Mouse (Mus musculus): ENCODE results near the gene Sdf2l1.
"Not testable (repeated sequence)": the region's sequence is repeated elsewhere in the genome, so short reads cannot be mapped to it uniquely, and the experiment has no call there.

Sdf2l1 gene

DNA sequence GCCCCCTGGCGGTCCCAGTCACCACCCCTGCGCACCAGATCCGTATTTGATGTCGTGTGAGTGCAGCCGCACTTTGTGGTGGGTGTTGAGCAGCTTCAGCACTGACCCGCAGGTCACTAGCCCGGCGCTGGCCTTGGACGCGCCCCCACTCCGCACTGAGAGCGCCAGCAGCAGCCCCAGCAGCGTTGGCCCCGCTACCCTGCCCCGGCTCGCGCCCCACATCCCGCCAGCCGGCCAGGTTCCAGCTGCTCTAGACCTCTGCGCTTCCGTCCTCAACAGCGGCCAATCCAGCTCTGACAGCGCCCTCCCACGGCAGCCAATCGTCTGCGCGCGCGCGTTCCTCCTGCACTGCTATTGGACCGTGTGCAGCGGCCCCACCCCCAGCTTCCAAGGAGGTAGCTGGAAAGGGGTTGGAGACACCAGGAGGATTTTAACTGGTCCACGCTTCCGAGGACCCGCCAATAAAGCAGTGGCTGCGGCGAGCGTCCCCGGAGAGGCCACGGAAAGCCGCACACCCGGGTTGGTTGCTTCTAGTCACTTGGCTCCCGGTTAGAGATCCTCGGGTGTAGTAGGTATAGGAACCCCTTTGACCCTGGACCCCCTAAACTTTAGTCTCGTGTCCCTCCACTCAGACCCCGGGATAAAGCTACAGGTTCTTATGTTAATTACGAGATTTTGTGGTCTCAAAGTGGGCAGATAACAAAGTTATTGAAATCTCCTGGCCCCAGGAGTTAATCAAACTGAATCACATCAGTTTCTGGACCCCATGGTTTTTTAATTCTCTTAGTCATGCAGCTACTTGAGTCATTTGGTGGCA, at the start of gene Sdf2l1:
TSS of gene Sdf2l1 (minus strand) at position 295 of the 817 bp plus-strand sequence.
- CTCF ChIA-PET = interaction anchor here (0.7 to 1.4 kb wide), 3 partner anchors 13 to 373 kb away, joined by 3 to 5 read pairs (median 4); partner anchors contain the start of gene Ppil2

DNA sequence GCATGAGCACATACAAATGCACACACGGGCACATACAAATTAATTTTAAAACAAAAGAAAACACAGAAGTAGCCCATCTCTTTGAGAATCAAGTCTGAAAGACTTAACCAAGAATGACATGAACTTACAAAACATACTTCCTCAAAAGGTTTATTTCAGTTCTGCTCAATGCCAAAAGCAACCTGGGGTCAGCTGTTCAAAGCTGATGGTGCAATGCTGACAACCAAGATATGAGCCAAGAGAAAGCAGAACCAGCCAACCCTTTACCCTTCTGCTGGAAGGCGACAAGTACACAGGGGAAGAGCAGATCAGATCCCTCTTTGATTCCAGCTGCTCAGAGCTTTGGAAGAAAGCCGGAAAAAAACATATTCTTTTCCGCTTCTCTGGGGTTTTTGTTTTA, 49.2 kb upstream of the Sdf2l1 start:
- CTCF ChIA-PET = no interaction called here

DNA sequence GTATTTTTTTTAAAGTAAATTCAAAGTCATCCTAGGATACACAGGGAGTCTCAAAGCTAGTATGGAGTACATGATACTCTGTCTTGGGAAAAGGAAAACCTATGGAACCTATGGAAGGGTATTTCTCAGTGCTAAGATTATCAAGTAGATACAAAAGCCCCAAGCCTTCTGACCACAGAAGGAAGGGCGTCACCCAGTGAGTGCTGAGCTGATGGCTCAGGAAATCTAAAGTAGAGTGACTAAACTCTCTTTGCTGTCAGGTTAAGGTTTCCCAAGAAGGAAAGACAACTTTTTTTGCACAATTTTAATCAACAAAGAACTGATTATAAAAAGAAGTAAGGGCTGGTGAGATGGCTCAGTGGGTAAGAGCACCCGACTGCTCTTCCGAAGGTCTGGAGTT, 47.5 kb upstream of the Sdf2l1 start:
- CTCF ChIA-PET = no interaction called here

DNA sequence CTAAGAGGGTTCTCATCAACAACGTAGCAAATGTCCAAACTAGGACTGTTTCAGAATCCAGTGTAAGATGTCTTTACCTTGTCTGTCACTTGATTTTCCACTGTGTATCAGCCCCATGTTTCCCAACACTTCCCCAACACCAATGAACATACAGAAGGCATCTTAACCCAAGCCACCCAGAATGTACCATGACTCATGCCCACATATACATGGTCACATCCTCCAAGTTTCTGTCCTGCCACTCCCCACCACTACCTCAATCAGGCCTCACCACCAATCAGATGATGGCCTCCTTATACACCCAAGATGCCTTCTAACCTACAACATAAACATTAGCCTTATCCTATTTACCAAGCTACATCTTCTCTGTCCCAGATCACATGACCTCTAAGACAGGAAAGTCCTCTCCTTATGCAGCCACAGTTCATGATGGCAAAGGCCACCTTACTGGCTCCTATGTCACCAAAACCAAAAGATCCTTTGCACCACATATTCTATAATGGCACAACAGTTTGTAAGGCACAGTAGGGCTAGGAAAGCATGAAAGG, 45.5 kb upstream of the Sdf2l1 start:
- CTCF ChIA-PET = no interaction called here

DNA sequence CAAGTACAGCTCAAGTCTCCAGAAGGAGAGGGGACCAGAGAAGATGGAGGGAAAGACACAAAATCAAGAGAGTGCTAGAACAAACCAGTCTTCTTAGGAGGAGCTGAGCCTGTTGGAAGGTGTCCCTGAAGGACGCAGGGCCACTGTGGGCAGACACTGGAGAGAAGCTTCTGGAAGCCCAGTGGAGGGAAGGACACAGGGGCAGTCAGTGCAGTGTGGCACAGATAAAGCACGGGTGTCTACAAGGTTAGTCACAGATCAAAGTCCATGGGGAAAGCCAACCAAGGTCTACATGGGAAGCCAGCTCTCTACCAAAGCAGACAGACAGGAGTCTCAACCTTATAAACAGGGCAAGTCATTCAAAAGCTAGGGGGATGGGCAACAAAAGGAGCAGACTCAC, 43.6 kb upstream of the Sdf2l1 start:
- CTCF ChIA-PET = no interaction called here

DNA sequence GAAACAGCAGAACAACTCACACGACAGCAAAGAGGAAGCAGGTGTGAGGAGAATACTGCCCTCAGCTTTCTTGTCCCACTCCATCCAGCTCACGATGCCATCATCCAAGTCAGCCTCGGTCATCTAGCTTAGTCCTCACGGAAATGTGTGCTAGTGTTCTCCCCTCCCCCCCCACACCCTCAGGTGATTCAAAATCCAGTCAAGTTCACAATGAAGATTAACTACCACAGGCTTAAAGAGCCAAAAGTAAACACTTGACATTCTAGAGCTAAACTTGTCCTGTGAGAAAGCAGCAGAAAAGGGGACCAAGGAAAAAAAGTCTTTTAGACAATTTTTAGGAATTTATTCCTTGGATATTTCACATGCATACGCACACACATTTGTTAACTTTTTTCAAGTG, 35.9 kb upstream of the Sdf2l1 start:
- CTCF ChIA-PET = no interaction called here

DNA sequence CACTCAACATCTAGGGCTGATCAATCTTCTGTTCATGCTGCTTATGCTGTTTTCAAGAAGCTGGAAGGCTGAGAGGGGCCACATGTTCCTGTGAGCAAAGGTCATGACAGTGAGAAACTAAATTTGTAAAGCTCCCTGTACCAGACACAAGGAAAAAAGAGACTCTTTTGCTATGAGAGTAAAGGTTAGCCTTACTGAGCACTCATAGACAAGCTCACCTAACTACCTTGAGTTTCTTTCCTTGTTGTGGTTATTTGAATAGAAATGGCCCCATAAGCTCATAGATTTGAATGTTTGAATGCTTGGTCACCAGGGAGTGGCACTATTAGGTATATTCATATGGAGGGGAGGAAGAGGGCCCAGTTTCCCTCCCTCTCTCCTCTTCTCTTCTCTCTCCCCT, 35.0 kb upstream of the Sdf2l1 start:
- CTCF ChIA-PET = no interaction called here

DNA sequence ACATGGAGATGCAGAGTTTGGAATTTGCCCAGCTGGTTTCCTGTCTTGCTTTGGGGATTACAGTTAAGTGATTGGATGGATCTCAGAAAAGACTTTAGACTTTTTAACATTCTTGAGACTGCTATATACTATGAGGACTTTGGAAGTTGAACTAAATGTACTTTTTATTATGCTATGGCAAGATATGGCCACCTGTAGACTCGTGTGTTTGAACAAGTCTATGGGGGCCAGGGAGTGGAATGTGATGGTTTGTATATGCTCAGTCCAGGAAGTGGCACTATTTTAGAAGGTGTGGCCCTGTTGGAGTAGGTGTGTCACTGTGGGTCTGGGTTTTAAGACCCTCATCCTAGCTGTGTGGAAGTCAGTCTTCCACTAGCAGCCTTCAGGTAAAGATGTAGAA, 33.3 kb upstream of the Sdf2l1 start:
- CTCF ChIA-PET = not testable (repeated sequence)

DNA sequence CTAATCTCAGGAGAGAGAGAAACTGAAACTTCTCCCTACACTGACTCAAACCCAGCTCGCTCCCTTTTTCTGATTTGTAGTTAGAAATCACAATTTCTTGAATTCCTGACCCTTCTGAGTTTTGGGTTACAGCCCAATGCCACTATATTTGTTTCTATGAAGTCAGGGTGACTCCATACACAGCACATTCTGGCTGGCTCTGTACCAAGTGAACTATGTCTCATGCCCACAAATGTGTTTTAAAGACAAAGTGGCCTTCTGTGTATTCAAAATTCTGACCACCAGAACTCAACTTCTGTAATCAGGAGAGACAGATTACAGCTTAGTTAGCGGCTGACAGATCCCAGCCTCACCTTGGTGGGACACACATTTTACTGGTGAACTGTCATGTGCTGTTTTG, 22.2 kb upstream of the Sdf2l1 start:
- CTCF ChIA-PET = no interaction called here

DNA sequence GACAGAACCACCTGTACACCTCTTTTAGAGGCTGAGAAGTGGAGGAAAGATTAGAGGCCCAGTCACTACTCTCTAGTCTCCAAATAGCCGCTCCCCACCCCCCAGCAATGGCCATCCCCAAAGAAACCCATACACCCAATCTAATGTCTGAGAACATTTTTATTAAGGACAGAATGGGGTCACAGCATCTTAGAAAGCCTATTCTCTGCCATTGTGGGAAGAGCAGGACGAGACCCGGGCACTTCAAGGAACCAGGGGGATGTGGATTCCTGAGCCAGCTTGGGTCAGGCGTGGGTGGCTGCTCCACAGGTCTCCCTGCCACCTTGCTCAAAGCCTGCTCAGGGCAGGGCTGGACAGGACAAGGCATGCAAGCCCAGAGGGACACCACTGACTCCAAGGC, 19.7 kb upstream of the Sdf2l1 start:
- CTCF ChIA-PET = no interaction called here

DNA sequence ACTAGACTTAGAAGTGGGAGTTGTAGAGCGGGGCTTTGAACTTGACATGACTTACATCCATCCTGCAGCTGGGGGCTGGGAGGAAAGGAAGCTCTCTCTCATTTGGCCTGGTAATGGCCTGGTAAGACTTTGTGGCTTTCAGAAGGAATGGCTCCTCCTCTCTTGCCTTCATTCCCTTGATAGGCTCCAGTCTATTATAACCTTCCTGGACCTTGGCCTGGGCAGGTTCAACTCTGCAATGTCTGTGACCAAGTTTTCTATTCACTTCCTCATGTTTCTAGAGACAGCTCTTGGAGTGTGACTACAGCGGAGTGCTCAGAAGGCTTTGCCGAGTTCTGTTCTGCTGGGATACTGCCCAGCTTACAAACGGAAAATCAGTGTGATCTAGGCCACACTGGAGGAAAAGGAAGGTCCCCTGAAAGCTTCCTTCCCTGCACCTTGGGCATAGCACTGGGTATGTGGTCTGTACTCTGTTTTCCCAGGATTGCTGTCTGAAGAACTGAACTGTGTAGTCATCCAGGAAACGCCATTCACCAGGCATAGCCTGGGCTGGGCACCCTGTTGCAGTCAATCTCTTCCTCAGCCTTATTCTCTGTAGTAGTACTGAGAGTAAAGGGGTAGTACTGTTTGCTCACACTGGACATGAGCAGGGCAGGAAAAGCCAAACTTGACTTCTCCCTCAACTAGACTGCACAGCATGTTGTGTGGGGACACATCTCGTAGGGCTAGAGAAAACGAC, 18.5 kb upstream of the Sdf2l1 start:
- CTCF ChIA-PET = no interaction called here

DNA sequence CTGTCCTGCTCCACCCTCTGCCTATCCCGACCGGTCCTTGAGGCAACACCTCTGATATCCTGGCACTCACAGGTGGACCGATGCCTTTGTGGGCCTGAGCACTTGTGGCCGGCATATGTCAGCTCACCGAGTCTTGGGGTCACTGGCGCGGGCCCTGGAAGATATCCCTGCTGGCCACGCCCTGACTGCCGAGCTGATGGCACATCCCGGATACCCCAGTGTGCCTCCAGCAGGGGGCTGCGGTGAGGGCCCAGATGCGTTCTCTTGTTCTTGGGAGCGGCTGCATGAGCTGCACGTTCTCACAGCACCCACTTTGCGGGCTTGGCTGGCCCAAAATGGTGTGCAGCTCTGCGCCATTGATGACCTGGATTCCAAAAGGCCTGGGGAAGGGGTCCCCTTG, 15.9 kb upstream of the Sdf2l1 start:
- CTCF ChIA-PET = no interaction called here

DNA sequence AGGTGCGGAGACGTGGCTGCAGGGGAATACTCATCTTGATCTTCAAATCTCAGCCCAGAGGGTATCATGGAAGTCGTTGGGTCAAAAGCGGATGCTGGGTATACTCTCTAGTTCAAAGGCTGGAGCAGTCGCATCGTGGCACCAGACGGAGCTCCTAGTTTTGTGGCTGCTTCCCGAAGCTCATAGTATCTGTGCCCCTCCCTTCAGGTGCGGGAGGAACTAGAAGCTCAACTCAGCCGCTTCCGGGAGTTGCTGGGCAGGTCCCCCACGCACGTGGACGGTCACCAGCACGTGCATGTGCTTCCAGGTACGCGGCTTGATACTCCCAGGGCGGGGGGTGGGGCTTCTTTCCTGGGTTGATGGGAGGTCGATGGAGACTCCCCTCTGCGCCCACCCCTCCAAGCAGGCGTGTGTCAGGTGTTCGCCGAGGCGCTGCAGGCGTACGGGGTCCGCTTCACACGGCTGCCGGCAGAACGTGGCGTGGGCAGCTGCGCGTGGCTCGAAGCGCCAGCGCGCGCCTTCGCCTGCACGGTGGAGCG, 15.3 kb upstream of the Sdf2l1 start:
- CTCF ChIA-PET = interaction anchor here (0.7 kb wide), 1 partner anchor 37 kb away, joined by 3 read pairs; no protein-coding TSS in a partner anchor

DNA sequence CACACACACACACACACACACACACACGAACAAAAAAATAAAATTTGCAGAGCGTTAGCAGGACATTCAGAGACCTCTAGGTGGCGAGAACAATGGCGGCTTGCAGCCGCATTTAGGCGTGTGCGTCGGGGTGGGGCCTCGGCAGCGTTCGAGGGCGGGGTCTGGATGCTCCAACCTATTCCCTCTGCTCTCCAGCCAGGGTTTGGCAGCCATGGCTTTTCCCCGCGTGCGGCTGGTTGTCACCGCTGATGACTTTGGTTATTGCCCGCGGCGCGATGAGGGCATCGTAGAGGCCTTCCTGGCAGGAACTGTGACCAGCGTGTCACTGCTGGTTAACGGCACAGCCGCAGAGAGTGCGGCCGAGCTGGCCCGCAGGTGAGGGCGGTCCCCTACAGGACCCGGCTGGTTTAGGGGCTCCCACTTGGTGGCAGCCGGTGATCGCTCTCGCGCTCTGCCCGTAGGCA, 14.6 kb upstream of the Sdf2l1 start, which contains the start of gene Ccdc116:
TSS of gene Ccdc116 (minus strand) at position 458 of the 464 bp plus-strand sequence.
- CTCF ChIA-PET = no interaction called here

DNA sequence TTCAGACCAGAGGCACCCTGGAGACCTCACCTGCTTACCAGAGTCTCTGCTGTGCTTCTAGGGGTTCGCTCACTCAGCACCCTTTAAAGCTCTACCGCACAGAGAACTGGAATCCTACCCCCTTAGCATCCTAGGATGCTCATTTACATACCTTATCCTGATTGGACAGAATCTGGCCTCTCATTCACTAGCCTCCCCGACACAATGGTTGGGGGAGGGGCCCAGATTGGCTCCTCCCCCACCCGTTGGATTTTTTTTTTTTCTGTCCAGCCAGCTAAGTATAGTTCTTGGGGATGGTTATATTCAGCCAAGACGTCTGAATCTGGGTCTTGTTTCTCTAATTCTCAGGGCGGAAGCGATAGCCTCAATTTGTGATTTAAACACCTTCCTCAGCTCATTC, 12.2 kb upstream of the Sdf2l1 start, which contains the start of gene Ydjc:
TSS of gene Ydjc (plus strand) at position 283 of the 400 bp plus-strand sequence.
- CTCF ChIA-PET = no interaction called here

DNA sequence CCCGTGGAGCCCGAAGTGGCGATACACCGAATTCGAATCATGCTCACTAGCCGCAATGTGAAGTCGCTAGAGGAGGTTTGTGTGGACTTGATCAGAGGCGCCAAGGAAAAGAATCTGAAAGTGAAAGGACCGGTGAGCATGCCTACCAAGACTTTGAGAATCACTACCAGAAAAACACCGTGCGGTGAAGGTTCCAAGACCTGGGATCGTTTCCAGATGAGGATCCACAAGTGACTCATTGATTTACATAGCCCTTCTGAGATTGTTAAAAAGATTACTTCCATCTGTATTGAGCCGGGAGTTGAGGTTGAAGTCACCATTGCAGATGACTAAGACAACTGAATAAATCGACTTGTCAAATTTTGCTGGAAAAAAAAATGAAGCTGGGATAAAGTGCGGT, 5.2 kb upstream of the Sdf2l1 start:
- CTCF ChIA-PET = no interaction called here

DNA sequence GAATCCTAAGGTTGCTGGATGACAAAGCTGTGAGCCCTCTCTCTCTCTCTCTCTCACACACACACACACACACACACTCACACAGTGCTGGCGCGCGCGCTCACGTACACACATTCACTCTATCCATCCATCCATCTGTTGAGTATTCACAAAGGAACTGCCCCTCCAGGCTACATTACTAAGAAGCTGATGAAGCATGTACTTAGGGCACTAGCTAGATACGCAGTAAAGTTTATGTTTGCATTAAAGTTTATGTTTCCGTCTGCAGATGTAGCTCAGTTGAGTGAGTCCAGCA, 670 bp upstream of the Sdf2l1 start:
- CTCF ChIA-PET = interaction anchor here (0.7 to 1.4 kb wide), 3 partner anchors 13 to 372 kb away, joined by 3 to 5 read pairs (median 4); partner anchors contain the start of gene Ppil2

DNA sequence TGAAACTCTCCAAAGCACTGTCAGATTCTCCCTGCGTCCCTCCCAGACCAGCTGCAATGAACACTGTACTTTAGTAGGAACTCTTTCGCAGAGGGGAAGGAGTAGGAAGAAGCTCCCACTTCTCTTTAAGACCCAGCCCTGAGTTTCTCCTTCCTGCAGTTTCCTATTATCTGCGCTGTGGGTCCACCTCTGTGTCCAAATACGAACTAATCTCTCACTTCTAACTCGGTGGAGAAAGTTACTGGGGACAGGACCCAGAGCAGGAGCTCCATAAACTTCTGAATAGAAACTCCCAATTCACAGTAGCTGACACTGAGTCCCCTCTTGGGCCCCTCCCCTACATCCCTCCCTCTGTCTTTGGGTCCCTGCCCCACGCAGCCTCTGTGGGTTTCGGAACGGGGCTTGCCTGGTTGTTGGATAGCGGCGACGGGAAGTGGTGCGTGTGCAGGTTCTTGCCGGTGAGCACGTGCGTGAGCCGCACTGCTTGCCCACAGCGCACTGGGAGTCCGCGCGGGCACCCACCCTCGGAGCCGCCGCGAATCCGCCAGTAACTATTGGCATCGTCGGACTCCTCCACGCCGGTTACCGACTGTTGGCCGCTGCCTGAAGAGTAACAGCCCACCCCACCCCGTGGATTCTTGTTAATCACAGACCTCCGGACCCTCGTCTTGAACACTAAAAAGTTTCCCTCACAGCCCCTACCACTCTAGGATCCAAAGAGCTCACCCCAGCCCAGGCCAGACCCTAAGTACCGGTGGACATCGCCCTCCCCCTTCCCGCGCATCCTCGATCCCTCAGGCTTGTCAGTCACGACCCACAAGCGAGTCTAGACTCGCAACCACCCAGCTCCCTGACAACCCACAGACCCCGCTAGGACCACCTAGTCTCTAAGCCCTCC, 743 bp downstream of the Sdf2l1 start:
- CTCF ChIA-PET = interaction anchor here (0.6 to 1.4 kb wide), 2 partner anchors 14 to 100 kb away, joined by 5 to 12 read pairs; no protein-coding TSS in a partner anchor

DNA sequence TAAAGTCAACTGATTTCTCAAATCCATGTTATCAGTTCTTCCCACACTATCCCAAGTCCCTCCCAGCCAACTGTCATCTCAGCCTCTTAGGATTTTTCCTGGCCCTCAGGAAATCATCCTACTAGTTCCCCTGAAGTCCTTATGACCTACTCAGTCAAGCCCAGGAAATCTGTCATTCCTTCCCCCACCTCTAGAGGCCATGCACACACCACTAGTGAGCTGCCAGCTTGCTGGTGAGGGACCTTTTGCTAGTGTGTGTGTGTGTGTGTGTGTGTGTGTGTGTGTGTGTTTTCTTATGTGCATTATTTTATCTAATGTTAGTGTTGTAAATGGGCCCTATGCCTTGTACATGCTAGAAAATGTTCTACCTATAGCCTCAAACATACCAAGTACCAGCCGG, 4.9 kb downstream of the Sdf2l1 start:
- CTCF ChIA-PET = interaction anchor here (0.6 to 0.9 kb wide), 3 partner anchors 13 to 123 kb away, joined by 3 to 4 read pairs (median 3); no protein-coding TSS in a partner anchor

DNA sequence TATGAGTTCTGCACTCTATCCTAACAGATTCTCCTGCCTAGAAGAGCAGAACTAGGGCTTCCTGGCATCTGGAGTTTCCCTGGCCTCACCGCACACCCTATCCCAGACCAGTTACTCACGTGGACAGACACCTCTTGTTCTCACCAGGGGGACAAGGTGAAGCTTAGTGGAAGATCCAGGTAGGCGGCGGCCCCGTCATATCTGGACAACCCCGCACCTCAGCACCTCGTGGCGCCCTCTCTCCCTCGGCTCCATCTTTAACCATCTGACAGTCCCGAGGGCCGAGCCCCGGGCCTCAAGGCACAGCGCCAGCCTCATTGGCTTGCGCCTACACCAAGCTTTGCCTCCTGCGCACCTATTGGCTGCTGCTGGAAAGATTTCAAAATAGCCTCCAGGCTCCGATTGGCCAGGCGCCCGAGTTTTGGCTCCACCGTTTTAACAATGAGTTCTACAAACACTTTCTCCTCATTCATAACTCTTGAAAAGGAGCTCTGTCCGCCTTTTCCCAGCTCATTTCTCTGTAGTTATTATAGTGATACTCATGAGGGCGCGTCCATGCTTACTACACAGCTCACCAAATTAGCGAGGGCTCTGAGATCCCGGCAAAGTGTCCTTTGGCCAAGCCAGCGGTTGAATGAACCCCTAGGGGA, 7.2 kb downstream of the Sdf2l1 start, which contains the start of gene 2610318N02Rik:
TSS of gene 2610318N02Rik (minus strand) at position 297 of the 650 bp plus-strand sequence.
- CTCF ChIA-PET = interaction anchor here (0.6 to 0.7 kb wide), 2 partner anchors 21 to 58 kb away, joined by 3 to 7 read pairs; no protein-coding TSS in a partner anchor

Data from spleen, embryonic (tissue).